Mouse (Mus musculus): ENCODE data around the gene Rnls. TPM values are rescaled to one million over a fixed set of nuclear protein-coding genes. Genes with fewer than 3 reads are reported as not detected.

Rnls gene
- polyA plus RNA-seq, 1 experiment from 2014 or later, result 7.6 TPM

GRCm38 (mm10) chr19:33252226-33252625 lies 139.9 kb downstream of the Rnls start:
- no peak for ATAC-seq (ENCODE audit: low FRiP score, low read depth)
- Histone ChIP-seq H3K4me3 (no peak overlapping the region), H3K4me1 (no peaks in the 10 kb centered on the region), H3K27ac (no peak overlapping the region), H3K9me3 (no peaks in the 10 kb centered on the region), H3K27me3 (no peaks in the 10 kb centered on the region), H3K36me3 (no peaks in the 10 kb centered on the region), H3K9ac (no peak overlapping the region), H3K4me2 (replicated peaks) (no peak overlapping the region)
- WGBS, result 83% methylated on average over 5 of the region's 5 CpGs

GRCm38 (mm10) chr19:33244196-33244595 lies 147.9 kb downstream of the Rnls start:
- 79% methylated on average over 2 of the region's 2 CpGs for WGBS
- H3K27ac ChIP-seq, result no peak overlapping the region

GRCm38 (mm10) chr19:33240386-33240785 lies 151.7 kb downstream of the Rnls start:
- Histone ChIP-seq H3K36me3 (no peaks in the 10 kb centered on the region), H3K9me3 (no peaks in the 10 kb centered on the region), H3K27me3 (no peaks in the 10 kb centered on the region), H3K4me1 (no peaks in the 10 kb centered on the region), H3K9ac (no peak overlapping the region), H3K4me2 (replicated peaks) (no peak overlapping the region), H3K27ac (no peak overlapping the region), H3K4me3 (no peak overlapping the region)
- 76% methylated on average over 2 of the region's 2 CpGs for WGBS
- ATAC-seq (ENCODE audit: low FRiP score, low read depth), result no peak

More at GRCm38 (mm10) chr19:33244196-33244595, 147.9 kb downstream of the Rnls start:
- Histone ChIP-seq H3K27me3 (no peaks in the 10 kb centered on the region), H3K4me2 (replicated peaks) (no peak overlapping the region), H3K9me3 (no peaks in the 10 kb centered on the region), H3K4me3 (no peak overlapping the region), H3K36me3 (no peaks in the 10 kb centered on the region), H3K9ac (no peak overlapping the region), H3K4me1 (no peaks in the 10 kb centered on the region)
- ATAC-seq (ENCODE audit: low FRiP score, low read depth), result no peak

GRCm38 (mm10) chr19:33232902-33233301 lies 159.2 kb downstream of the Rnls start:
- H3K27me3 ChIP-seq, result peaks cover 5% of the 10 kb centered on the region
- WGBS, result 87% methylated on average over 3 of the region's 3 CpGs
- H3K9ac ChIP-seq, result no peak overlapping the region
- H3K4me1 ChIP-seq, result no peaks in the 10 kb centered on the region
- H3K27ac ChIP-seq, result no peak overlapping the region
- no peak overlapping the region for H3K4me3 ChIP-seq
- H3K36me3 ChIP-seq, result no peaks in the 10 kb centered on the region
- H3K4me2 ChIP-seq (replicated peaks), result no peak overlapping the region
- H3K9me3 ChIP-seq, result no peaks in the 10 kb centered on the region
- ATAC-seq (ENCODE audit: low FRiP score, low read depth), result no peak

- WGBS, result 53% methylated on average over 6 of the region's 6 CpGs
- Histone ChIP-seq H3K27me3 (peaks cover 8% of the 10 kb centered on the region), H3K36me3 (no peaks in the 10 kb centered on the region), H3K4me1 (no peaks in the 10 kb centered on the region), H3K4me3 (no peak overlapping the region), H3K9ac (no peak overlapping the region), H3K27ac (no peak overlapping the region), H3K4me2 (replicated peaks) (no peak overlapping the region), H3K9me3 (no peaks in the 10 kb centered on the region)
- no peak for ATAC-seq (ENCODE audit: low FRiP score, low read depth)
Measured at GRCm38 (mm10) chr19:33231303-33231702, 160.8 kb downstream of the Rnls start.

- ATAC-seq (ENCODE audit: low FRiP score, low read depth), result peak; percentile 76; the same call in 1 of the 2 replicates
- H3K27me3 ChIP-seq, result peaks cover 19% of the 10 kb centered on the region
- H3K4me3 ChIP-seq, result no peak overlapping the region
- no peak overlapping the region for H3K4me2 ChIP-seq (replicated peaks)
- 5% methylated on average over 3 of the region's 3 CpGs for WGBS
- no peak overlapping the region for H3K9ac ChIP-seq
- no peaks in the 10 kb centered on the region for H3K9me3 ChIP-seq
- no peak overlapping the region for H3K27ac ChIP-seq
- H3K4me1 ChIP-seq, result peaks cover 24% of the 10 kb centered on the region
- H3K36me3 ChIP-seq, result no peaks in the 10 kb centered on the region
Measured at GRCm38 (mm10) chr19:33227004-33227403, 165.1 kb downstream of the Rnls start.

- H3K36me3 ChIP-seq, result no peaks in the 10 kb centered on the region
- H3K27me3 ChIP-seq, result peaks cover 19% of the 10 kb centered on the region
- 71% methylated on average over 5 of the region's 5 CpGs for WGBS
- no peaks in the 10 kb centered on the region for H3K9me3 ChIP-seq
- no peak overlapping the region for H3K4me3 ChIP-seq
- peaks cover 24% of the 10 kb centered on the region for H3K4me1 ChIP-seq
- H3K4me2 ChIP-seq (replicated peaks), result no peak overlapping the region
- no peak for ATAC-seq (ENCODE audit: low FRiP score, low read depth)
- no peak overlapping the region for H3K27ac ChIP-seq
- H3K9ac ChIP-seq, result no peak overlapping the region
Measured at GRCm38 (mm10) chr19:33225858-33226705, 166.0 kb downstream of the Rnls start.

GRCm38 (mm10) chr19:33225002-33225376 lies 167.1 kb downstream of the Rnls start:
- no peak overlapping the region for H3K9ac ChIP-seq
- H3K36me3 ChIP-seq, result no peaks in the 10 kb centered on the region
- H3K9me3 ChIP-seq, result no peaks in the 10 kb centered on the region
- no peak overlapping the region for H3K27ac ChIP-seq
- H3K4me3 ChIP-seq, result no peak overlapping the region
- peaks cover 26% of the 10 kb centered on the region for H3K27me3 ChIP-seq
- ATAC-seq (ENCODE audit: low FRiP score, low read depth), result no peak
- H3K4me1 ChIP-seq, result peaks cover 24% of the 10 kb centered on the region
- WGBS, result 87% methylated on average over 9 of the region's 9 CpGs
- H3K4me2 ChIP-seq (replicated peaks), result no peak overlapping the region

- ATAC-seq (ENCODE audit: low FRiP score, low read depth), result peak; percentile 64; the same call in 1 of the 2 replicates
- no peaks in the 10 kb centered on the region for H3K9me3 ChIP-seq
- H3K36me3 ChIP-seq, result no peaks in the 10 kb centered on the region
- peaks cover 28% of the 10 kb centered on the region for H3K27me3 ChIP-seq
- peaks cover 24% of the 10 kb centered on the region for H3K4me1 ChIP-seq
- H3K27ac ChIP-seq, result no peak overlapping the region
- H3K9ac ChIP-seq, result no peak overlapping the region
- peak overlapping the region; percentile 17; the same call in 1 of the 2 replicates for H3K4me2 ChIP-seq (replicated peaks)
- H3K4me3 ChIP-seq, result no peak overlapping the region
- 58% methylated on average over 8 of the region's 8 CpGs for WGBS
Measured at GRCm38 (mm10) chr19:33224181-33225001, 167.7 kb downstream of the Rnls start.

GRCm38 (mm10) chr19:33223766-33224165 lies 168.3 kb downstream of the Rnls start:
- Histone ChIP-seq H3K4me3 (no peak overlapping the region), H3K27me3 (peaks cover 28% of the 10 kb centered on the region), H3K4me2 (replicated peaks) (peak overlapping the region; percentile 17; the same call in 1 of the 2 replicates), H3K27ac (no peak overlapping the region), H3K36me3 (no peaks in the 10 kb centered on the region), H3K9me3 (no peaks in the 10 kb centered on the region), H3K9ac (no peak overlapping the region), H3K4me1 (peaks cover 24% of the 10 kb centered on the region)
- WGBS, result 41% methylated on average over 5 of the region's 5 CpGs
- ATAC-seq (ENCODE audit: low FRiP score, low read depth), result no peak

GRCm38 (mm10) chr19:33223276-33223675 lies 168.8 kb downstream of the Rnls start:
- H3K27me3 ChIP-seq, result peaks cover 27% of the 10 kb centered on the region
- 69% methylated on average over 6 of the region's 6 CpGs for WGBS
- H3K36me3 ChIP-seq, result no peaks in the 10 kb centered on the region
- H3K4me3 ChIP-seq, result no peak overlapping the region
- H3K4me1 ChIP-seq, result peaks cover 24% of the 10 kb centered on the region
- H3K4me2 ChIP-seq (replicated peaks), result no peak overlapping the region
- no peaks in the 10 kb centered on the region for H3K9me3 ChIP-seq
- ATAC-seq (ENCODE audit: low FRiP score, low read depth), result no peak
- H3K9ac ChIP-seq, result no peak overlapping the region
- H3K27ac ChIP-seq, result no peak overlapping the region

- Histone ChIP-seq H3K9ac (no peak overlapping the region), H3K4me2 (replicated peaks) (no peak overlapping the region), H3K36me3 (no peaks in the 10 kb centered on the region), H3K27me3 (peaks cover 21% of the 10 kb centered on the region), H3K4me1 (peaks cover 24% of the 10 kb centered on the region), H3K9me3 (no peaks in the 10 kb centered on the region), H3K27ac (no peak overlapping the region), H3K4me3 (no peak overlapping the region)
- WGBS, result 65% methylated on average over 12 of the region's 12 CpGs
- ATAC-seq (ENCODE audit: low FRiP score, low read depth), result no peak
Measured at GRCm38 (mm10) chr19:33222595-33223223, 169.4 kb downstream of the Rnls start.
